Mouse (Mus musculus): ENCODE measurements at regions not wholly inside any gene's neighbourhood (a gene's known extent, or its start where the extent isn't known, plus 50 kb on each side); places are given as distances from the start of the nearest gene placed in this dataset.

- no peaks in the 10 kb centered on the region for H3K27me3 ChIP-seq (ENCODE audit: insufficient read depth, low read length)
- no peak overlapping the region for H3K4me3 ChIP-seq (ENCODE audit: low read depth, low read length)
- no peak overlapping the region for H3K4me2 ChIP-seq (ENCODE audit: low read depth)
- no peaks in the 10 kb centered on the region for H3K4me1 ChIP-seq (ENCODE audit: insufficient read depth)
- no peak for TF ChIP-seq CTCF (IDR thresholded peaks at IDR 0.05; ENCODE audit: low read depth)
- DNase-seq (no peak), ATAC-seq (no peak)
- no peak overlapping the region for H3K27ac ChIP-seq (ENCODE audit: low read depth, low read length)
- WGBS = 92% methylated on average over 10 of the region's 10 CpGs
- H3K9ac ChIP-seq = no peak overlapping the region
- no peaks in the 10 kb centered on the region for H3K9me3 ChIP-seq (ENCODE audit: low read length)
- no peaks in the 10 kb centered on the region for H3K36me3 ChIP-seq (ENCODE audit: insufficient read depth)
Measured at GRCm38 (mm10) chr2:167801389-167801788, 111.8 kb upstream of the Tmem189 start.

GRCm38 (mm10) chr2:167800648-167801245, 111.1 kb upstream of the Tmem189 start:
- ATAC-seq = no peak
- H3K4me2 ChIP-seq (ENCODE audit: low read depth) = no peak overlapping the region
- no peaks in the 10 kb centered on the region for H3K9me3 ChIP-seq (ENCODE audit: low read length)
- no peak for DNase-seq
- H3K36me3 ChIP-seq (ENCODE audit: insufficient read depth) = no peaks in the 10 kb centered on the region
- H3K27ac ChIP-seq (ENCODE audit: low read depth, low read length) = no peak overlapping the region
- H3K27me3 ChIP-seq (ENCODE audit: insufficient read depth, low read length) = no peaks in the 10 kb centered on the region
- H3K4me3 ChIP-seq (ENCODE audit: low read depth, low read length) = no peak overlapping the region
- no peaks in the 10 kb centered on the region for H3K4me1 ChIP-seq (ENCODE audit: insufficient read depth)
- TF ChIP-seq CTCF (IDR thresholded peaks at IDR 0.05; ENCODE audit: low read depth) = no peak
- H3K9ac ChIP-seq = no peak overlapping the region
- WGBS = 69% methylated on average over 11 of the region's 11 CpGs

GRCm38 (mm10) chr2:167799629-167800387, 110.2 kb upstream of the Tmem189 start:
- Histone ChIP-seq H3K4me1 (ENCODE audit: insufficient read depth) (no peaks in the 10 kb centered on the region), H3K4me3 (ENCODE audit: low read depth, low read length) (no peak overlapping the region), H3K27ac (ENCODE audit: low read depth, low read length) (no peak overlapping the region), H3K36me3 (ENCODE audit: insufficient read depth) (no peaks in the 10 kb centered on the region), H3K9ac (no peak overlapping the region), H3K4me2 (ENCODE audit: low read depth) (no peak overlapping the region), H3K9me3 (ENCODE audit: low read length) (no peaks in the 10 kb centered on the region), H3K27me3 (ENCODE audit: insufficient read depth, low read length) (no peaks in the 10 kb centered on the region)
- no peak for TF ChIP-seq CTCF (IDR thresholded peaks at IDR 0.05; ENCODE audit: low read depth)
- ATAC-seq (peak; percentile 66; the same call in 1 of the 2 replicates), DNase-seq (no peak)
- 88% methylated on average over 5 of the region's 5 CpGs for WGBS

- Histone ChIP-seq H3K27ac (ENCODE audit: low read depth, low read length) (no peak overlapping the region), H3K4me2 (ENCODE audit: low read depth) (no peak overlapping the region), H3K27me3 (ENCODE audit: insufficient read depth, low read length) (no peaks in the 10 kb centered on the region), H3K4me1 (ENCODE audit: insufficient read depth) (no peaks in the 10 kb centered on the region), H3K36me3 (ENCODE audit: insufficient read depth) (no peaks in the 10 kb centered on the region), H3K9me3 (ENCODE audit: low read length) (no peaks in the 10 kb centered on the region), H3K9ac (no peak overlapping the region), H3K4me3 (ENCODE audit: low read depth, low read length) (no peak overlapping the region)
- no peak for DNase-seq
- ATAC-seq = no peak
- 91% methylated on average over 9 of the region's 9 CpGs for WGBS
- TF ChIP-seq CTCF (IDR thresholded peaks at IDR 0.05; ENCODE audit: low read depth) = no peak
Measured at GRCm38 (mm10) chr2:167798969-167799513, 109.4 kb upstream of the Tmem189 start.

- no peaks in the 10 kb centered on the region for H3K27me3 ChIP-seq (ENCODE audit: insufficient read depth, low read length)
- WGBS = 88% methylated on average over 11 of the region's 11 CpGs
- no peak for DNase-seq
- H3K4me2 ChIP-seq (ENCODE audit: low read depth) = no peak overlapping the region
- H3K9me3 ChIP-seq (ENCODE audit: low read length) = no peaks in the 10 kb centered on the region
- no peak for TF ChIP-seq CTCF (IDR thresholded peaks at IDR 0.05; ENCODE audit: low read depth)
- no peaks in the 10 kb centered on the region for H3K4me1 ChIP-seq (ENCODE audit: insufficient read depth)
- H3K4me3 ChIP-seq (ENCODE audit: low read depth, low read length) = no peak overlapping the region
- ATAC-seq = no peak
- no peak overlapping the region for H3K9ac ChIP-seq
- H3K27ac ChIP-seq (ENCODE audit: low read depth, low read length) = no peak overlapping the region
- H3K36me3 ChIP-seq (ENCODE audit: insufficient read depth) = no peaks in the 10 kb centered on the region
Measured at GRCm38 (mm10) chr2:167798076-167798782, 108.6 kb upstream of the Tmem189 start.

GRCm38 (mm10) chr2:167795491-167795890, 105.9 kb upstream of the Tmem189 start:
- Histone ChIP-seq H3K9me3 (ENCODE audit: low read length) (no peaks in the 10 kb centered on the region), H3K9ac (no peak overlapping the region), H3K27me3 (ENCODE audit: insufficient read depth, low read length) (no peaks in the 10 kb centered on the region), H3K4me3 (ENCODE audit: low read depth, low read length) (no peak overlapping the region), H3K4me2 (ENCODE audit: low read depth) (no peak overlapping the region), H3K36me3 (ENCODE audit: insufficient read depth) (no peaks in the 10 kb centered on the region), H3K4me1 (ENCODE audit: insufficient read depth) (no peaks in the 10 kb centered on the region), H3K27ac (ENCODE audit: low read depth, low read length) (no peak overlapping the region)
- ATAC-seq (no peak), DNase-seq (no peak)
- 89% methylated on average over 7 of the region's 7 CpGs for WGBS
- no peak for TF ChIP-seq CTCF (IDR thresholded peaks at IDR 0.05; ENCODE audit: low read depth)

- Histone ChIP-seq H3K4me3 (ENCODE audit: low read depth, low read length) (no peak overlapping the region), H3K4me1 (ENCODE audit: insufficient read depth) (no peaks in the 10 kb centered on the region), H3K36me3 (ENCODE audit: insufficient read depth) (no peaks in the 10 kb centered on the region), H3K27ac (ENCODE audit: low read depth, low read length) (no peak overlapping the region), H3K9ac (no peak overlapping the region), H3K9me3 (ENCODE audit: low read length) (no peaks in the 10 kb centered on the region), H3K4me2 (ENCODE audit: low read depth) (no peak overlapping the region), H3K27me3 (ENCODE audit: insufficient read depth, low read length) (no peaks in the 10 kb centered on the region)
- no peak for TF ChIP-seq CTCF (IDR thresholded peaks at IDR 0.05; ENCODE audit: low read depth)
- DNase-seq = no peak
- 87% methylated on average over 2 of the region's 2 CpGs for whole genome bisulfite sequencing
- ATAC-seq = no peak
Measured at GRCm38 (mm10) chr2:167793916-167794315, 104.3 kb upstream of the Tmem189 start.
